Mouse (Mus musculus): ENCODE results near the gene Kif6. TPM values are rescaled to one million over a fixed set of nuclear protein-coding genes. Genes with fewer than 3 reads are reported as not detected.

The Kif6 gene
- polyA plus RNA-seq, 1 experiment: 0.05 TPM

- Histone ChIP-seq H3K4me1 (ENCODE audit: control insufficient read depth, insufficient read depth, insufficient read length, low read length) (no peaks in the 10 kb centered on the region), H3K36me3 (ENCODE audit: control insufficient read depth, insufficient read depth, low read length) (no peaks in the 10 kb centered on the region), H3K27me3 (ENCODE audit: control insufficient read depth, insufficient read depth, low read length) (no peaks in the 10 kb centered on the region), H3K4me3 (ENCODE audit: low read depth, low read length) (no peak overlapping the region), H3K27ac (ENCODE audit: insufficient read depth, low read depth, low read length) (no peak overlapping the region)
- 83% methylated on average over 6 of the region's 6 CpGs for WGBS
- TF ChIP-seq CTCF (IDR thresholded peaks at IDR 0.05; ENCODE audit: extremely low read depth, insufficient read length, insufficient replicate concordance, low read depth, low read length): no peak
- no peak for TF ChIP-seq POLR2A (IDR thresholded peaks at IDR 0.05; ENCODE audit: low read depth, low read length)
These were observed 150.0 kb downstream of the Kif6 start for GRCm38 (mm10) chr17:49764963-49765362.

GRCm38 (mm10) chr17:49767717-49768370 is 152.9 kb downstream of the Kif6 start:
- WGBS: 58% methylated on average over 10 of the region's 10 CpGs
- no peaks in the 10 kb centered on the region for H3K4me1 ChIP-seq (ENCODE audit: control insufficient read depth, insufficient read depth, insufficient read length, low read length)
- no peak overlapping the region for H3K27ac ChIP-seq (ENCODE audit: insufficient read depth, low read depth, low read length)
- TF ChIP-seq POLR2A (IDR thresholded peaks at IDR 0.05; ENCODE audit: low read depth, low read length) (no peak), CTCF (IDR thresholded peaks at IDR 0.05; ENCODE audit: extremely low read depth, insufficient read length, insufficient replicate concordance, low read depth, low read length) (no peak)
- no peak overlapping the region for H3K4me3 ChIP-seq (ENCODE audit: low read depth, low read length)
- no peaks in the 10 kb centered on the region for H3K36me3 ChIP-seq (ENCODE audit: control insufficient read depth, insufficient read depth, low read length)
- H3K27me3 ChIP-seq (ENCODE audit: control insufficient read depth, insufficient read depth, low read length): no peaks in the 10 kb centered on the region

- Histone ChIP-seq H3K4me1 (ENCODE audit: control insufficient read depth, insufficient read depth, insufficient read length, low read length) (no peaks in the 10 kb centered on the region), H3K27me3 (ENCODE audit: control insufficient read depth, insufficient read depth, low read length) (no peaks in the 10 kb centered on the region), H3K27ac (ENCODE audit: insufficient read depth, low read depth, low read length) (no peak overlapping the region), H3K36me3 (ENCODE audit: control insufficient read depth, insufficient read depth, low read length) (no peaks in the 10 kb centered on the region), H3K4me3 (ENCODE audit: low read depth, low read length) (no peak overlapping the region)
- no peak for TF ChIP-seq CTCF (IDR thresholded peaks at IDR 0.05; ENCODE audit: extremely low read depth, insufficient read length, insufficient replicate concordance, low read depth, low read length)
- TF ChIP-seq POLR2A (IDR thresholded peaks at IDR 0.05; ENCODE audit: low read depth, low read length): no peak
- 55% methylated on average over 10 of the region's 10 CpGs for WGBS
These were observed 156.9 kb downstream of the Kif6 start for GRCm38 (mm10) chr17:49771703-49772315.

GRCm38 (mm10) chr17:49777115-49777839 is 162.3 kb downstream of the Kif6 start:
- H3K4me1 ChIP-seq (ENCODE audit: control insufficient read depth, insufficient read depth, insufficient read length, low read length): no peaks in the 10 kb centered on the region
- H3K4me3 ChIP-seq (ENCODE audit: low read depth, low read length): no peak overlapping the region
- H3K27me3 ChIP-seq (ENCODE audit: control insufficient read depth, insufficient read depth, low read length): no peaks in the 10 kb centered on the region
- 54% methylated on average over 13 of the region's 13 CpGs for WGBS
- TF ChIP-seq POLR2A (IDR thresholded peaks at IDR 0.05; ENCODE audit: low read depth, low read length): no peak
- H3K36me3 ChIP-seq (ENCODE audit: control insufficient read depth, insufficient read depth, low read length): no peaks in the 10 kb centered on the region
- H3K27ac ChIP-seq (ENCODE audit: insufficient read depth, low read depth, low read length): no peak overlapping the region

GRCm38 (mm10) chr17:49779066-49779465 is 164.1 kb downstream of the Kif6 start:
- H3K36me3 ChIP-seq (ENCODE audit: control insufficient read depth, insufficient read depth, low read length): no peaks in the 10 kb centered on the region
- H3K4me1 ChIP-seq (ENCODE audit: control insufficient read depth, insufficient read depth, insufficient read length, low read length): no peaks in the 10 kb centered on the region
- no peak overlapping the region for H3K27ac ChIP-seq (ENCODE audit: insufficient read depth, low read depth, low read length)
- no peak for TF ChIP-seq POLR2A (IDR thresholded peaks at IDR 0.05; ENCODE audit: low read depth, low read length)
- no peak for TF ChIP-seq CTCF (IDR thresholded peaks at IDR 0.05; ENCODE audit: extremely low read depth, insufficient read length, insufficient replicate concordance, low read depth, low read length)
- no peaks in the 10 kb centered on the region for H3K27me3 ChIP-seq (ENCODE audit: control insufficient read depth, insufficient read depth, low read length)
- no peak overlapping the region for H3K4me3 ChIP-seq (ENCODE audit: low read depth, low read length)
- WGBS: 74% methylated on average over 4 of the region's 4 CpGs

- H3K4me1 ChIP-seq (ENCODE audit: control insufficient read depth, insufficient read depth, insufficient read length, low read length): no peaks in the 10 kb centered on the region
- H3K27me3 ChIP-seq (ENCODE audit: control insufficient read depth, insufficient read depth, low read length): no peaks in the 10 kb centered on the region
- no peak overlapping the region for H3K4me3 ChIP-seq (ENCODE audit: low read depth, low read length)
- TF ChIP-seq CTCF (IDR thresholded peaks at IDR 0.05; ENCODE audit: extremely low read depth, insufficient read length, insufficient replicate concordance, low read depth, low read length): no peak
- TF ChIP-seq POLR2A (IDR thresholded peaks at IDR 0.05; ENCODE audit: low read depth, low read length): no peak
- no peak overlapping the region for H3K27ac ChIP-seq (ENCODE audit: insufficient read depth, low read depth, low read length)
- H3K36me3 ChIP-seq (ENCODE audit: control insufficient read depth, insufficient read depth, low read length): no peaks in the 10 kb centered on the region
- 67% methylated on average over 3 of the region's 3 CpGs for WGBS
These were observed 164.6 kb downstream of the Kif6 start for GRCm38 (mm10) chr17:49779576-49779975.

- H3K4me1 ChIP-seq (ENCODE audit: control insufficient read depth, insufficient read depth, insufficient read length, low read length): no peaks in the 10 kb centered on the region
- no peak overlapping the region for H3K27ac ChIP-seq (ENCODE audit: insufficient read depth, low read depth, low read length)
- no peaks in the 10 kb centered on the region for H3K27me3 ChIP-seq (ENCODE audit: control insufficient read depth, insufficient read depth, low read length)
- no peak overlapping the region for H3K4me3 ChIP-seq (ENCODE audit: low read depth, low read length)
- TF ChIP-seq POLR2A (IDR thresholded peaks at IDR 0.05; ENCODE audit: low read depth, low read length) (no peak), CTCF (IDR thresholded peaks at IDR 0.05; ENCODE audit: extremely low read depth, insufficient read length, insufficient replicate concordance, low read depth, low read length) (no peak)
- H3K36me3 ChIP-seq (ENCODE audit: control insufficient read depth, insufficient read depth, low read length): no peaks in the 10 kb centered on the region
- WGBS: 84% methylated on average over 5 of the region's 5 CpGs
These were observed 170.9 kb downstream of the Kif6 start for GRCm38 (mm10) chr17:49785851-49786250.
